Mouse (Mus musculus) E14TG2a.4 (cell line): ENCODE measurements around the gene Sema6b.

ENCODE experiments used
- CTCF ChIP-seq: conservative IDR thresholded peaks from 2 replicates; pipeline ENCODE4 v1.5.1; 2014; ENCODE audit warnings: low read length
- NANOG ChIP-seq: IDR thresholded peaks from 2 replicates; pipeline ENCODE4 v1.6.1; 2014; ENCODE audit warnings: borderline replicate concordance, low read length, mixed read lengths

DNA sequence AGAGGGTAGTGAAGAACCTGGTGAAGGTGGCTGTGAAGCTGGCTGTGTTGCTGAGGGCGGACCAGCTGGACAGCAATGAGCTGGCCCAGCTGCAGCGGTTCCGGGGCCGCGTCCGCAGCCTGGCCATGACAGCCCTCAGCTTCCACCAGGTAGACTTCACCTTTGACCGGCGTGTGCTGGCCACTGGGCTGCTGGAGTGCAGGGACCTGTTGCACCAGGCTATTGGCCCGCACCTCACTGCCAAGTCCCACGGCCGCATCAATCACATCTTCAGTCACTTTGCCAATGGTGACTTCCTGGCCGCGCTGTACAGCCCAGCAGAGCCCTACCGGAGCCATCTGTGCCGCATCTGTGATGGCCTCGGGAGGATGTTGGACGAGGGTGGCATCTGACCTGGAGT, 31.7 kb upstream of the Sema6b start:
- no peak for TF ChIP-seq CTCF
- no peak for TF ChIP-seq NANOG
